Mouse (Mus musculus): ENCODE results near the gene Mfap3l. TPM values are rescaled to one million over a fixed set of nuclear protein-coding genes. Genes with fewer than 3 reads are reported as not detected.

Mfap3l gene
- polyA plus RNA-seq, 1 experiment from 2014 or later = 1.4 TPM

DNA sequence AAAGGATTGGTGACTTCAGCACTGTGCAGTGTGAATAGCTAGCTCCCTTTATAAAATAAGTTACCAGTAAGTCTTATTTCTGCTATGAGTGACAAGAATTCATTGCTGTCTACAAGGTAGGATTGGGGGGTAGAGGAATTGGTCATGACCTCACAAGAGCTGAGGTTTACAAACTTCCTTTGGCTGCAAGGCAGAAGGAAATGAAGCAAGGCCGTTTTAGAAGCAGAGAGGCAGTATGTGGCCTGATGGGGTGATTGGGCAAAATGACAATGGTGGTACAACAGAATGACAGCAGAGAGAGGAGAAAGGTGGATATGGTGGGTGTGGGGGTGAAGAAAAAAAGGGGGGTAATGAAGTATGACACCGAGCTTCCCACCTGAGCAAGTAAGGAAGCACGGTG is 82.1 kb downstream of the Mfap3l start:
- no peak for ATAC-seq (replicated peaks; ENCODE audit: insufficient number of reproducible peaks, low FRiP score, low TSS enrichment)
- Histone ChIP-seq H3K4me2 (no peak overlapping the region), H3K4me1 (ENCODE audit: control insufficient read depth, insufficient read depth, low read length) (no peaks in the 10 kb centered on the region), H3K36me3 (ENCODE audit: control insufficient read depth, insufficient read depth, low read length) (no peaks in the 10 kb centered on the region), H3K9me3 (replicated peaks; ENCODE audit: control insufficient read depth, low read length) (no peaks in the 10 kb centered on the region), H3K27me3 (ENCODE audit: control insufficient read depth, insufficient read depth, low read length) (no peaks in the 10 kb centered on the region), H3K9ac (ENCODE audit: low read depth, low read length) (no peak overlapping the region), H3K4me3 (ENCODE audit: low read depth, low read length) (no peak overlapping the region), H3K27ac (ENCODE audit: low read depth, low read length) (no peak overlapping the region)
- WGBS (ENCODE audit: insufficient replicate concordance) = 78% methylated on average over 3 of the region's 3 CpGs

DNA sequence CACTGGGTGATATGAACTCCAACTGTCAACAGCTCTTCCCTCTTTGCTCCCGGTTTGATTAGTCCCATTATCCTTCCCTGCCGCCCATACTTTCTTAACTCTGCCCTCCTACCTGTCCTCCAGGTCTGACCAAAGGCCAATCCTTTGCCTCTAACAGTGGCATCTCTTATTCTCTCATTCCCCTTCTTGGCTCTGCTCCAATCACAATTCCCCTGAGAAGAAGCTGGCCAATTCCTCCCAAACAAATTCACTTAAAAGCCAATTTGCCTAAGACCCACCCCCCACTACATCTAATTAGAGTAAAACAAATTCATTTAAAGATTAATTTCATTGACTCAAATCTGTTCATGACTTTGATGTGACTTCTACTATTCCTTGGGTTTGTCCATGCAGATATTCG is 86.1 kb downstream of the Mfap3l start:
- Histone ChIP-seq H3K9ac (ENCODE audit: low read depth, low read length) (no peak overlapping the region), H3K4me1 (ENCODE audit: control insufficient read depth, insufficient read depth, low read length) (no peaks in the 10 kb centered on the region), H3K36me3 (ENCODE audit: control insufficient read depth, insufficient read depth, low read length) (no peaks in the 10 kb centered on the region), H3K4me2 (no peak overlapping the region), H3K27me3 (ENCODE audit: control insufficient read depth, insufficient read depth, low read length) (no peaks in the 10 kb centered on the region), H3K4me3 (ENCODE audit: low read depth, low read length) (no peak overlapping the region), H3K9me3 (replicated peaks; ENCODE audit: control insufficient read depth, low read length) (no peaks in the 10 kb centered on the region), H3K27ac (ENCODE audit: low read depth, low read length) (no peak overlapping the region)
- 54% methylated on average over 3 of the region's 3 CpGs for WGBS (ENCODE audit: insufficient replicate concordance)
- no peak for ATAC-seq (replicated peaks; ENCODE audit: insufficient number of reproducible peaks, low FRiP score, low TSS enrichment)

Other genes starting within 250 kb of the Mfap3l start
- not detected in 2 replicates for gene Gm10283, start 129.6 kb upstream of the Mfap3l start, polyA plus RNA-seq (2014; fragmentation: Nextera tagmentation; extraction: Ambion mirVana)
- gene Aadat, start 126.9 kb upstream of the Mfap3l start, polyA plus RNA-seq (2014; fragmentation: Nextera tagmentation; extraction: Ambion mirVana) = 0.39 and 0.50 TPM in 2 replicates